Mouse (Mus musculus) right cerebral cortex, postnatal 10 days (tissue): ENCODE measurements around the gene Il10ra.
A peak's percentile ranks its signal among the peaks of the same experiment; 100 is the strongest.

Experiments
- DNase-seq, 2 experiments: peaks; one replicate each; pipeline ENCODE4 v3.0.0; 2021; ENCODE audit warnings: low spot score in 2 of 2

The Il10ra gene

GRCm38 (mm10) chr9:45259065-45259464 lies 9.9 kb downstream of the Il10ra start:
- DNase-seq, result no peak

- DNase-seq, result no peak
These were observed 13.0 kb downstream of the Il10ra start for GRCm38 (mm10) chr9:45255967-45256366.

- no peak for DNase-seq
These were observed 13.5 kb downstream of the Il10ra start for GRCm38 (mm10) chr9:45255431-45255830.

- no peak for DNase-seq
These were observed 14.3 kb downstream of the Il10ra start for GRCm38 (mm10) chr9:45254605-45255004.

- DNase-seq, result no peak
These were observed 14.9 kb downstream of the Il10ra start for GRCm38 (mm10) chr9:45254021-45254420.

- DNase-seq, result no peak
These were observed 16.6 kb downstream of the Il10ra start for GRCm38 (mm10) chr9:45252395-45252794.

GRCm38 (mm10) chr9:45251990-45252389 lies 17.0 kb downstream of the Il10ra start:
- DNase-seq, result no peak

- DNase-seq, result no peak
These were observed 17.7 kb downstream of the Il10ra start for GRCm38 (mm10) chr9:45251281-45251680.

- no peak for DNase-seq
These were observed 18.6 kb downstream of the Il10ra start for GRCm38 (mm10) chr9:45250306-45250705.

GRCm38 (mm10) chr9:45247536-45247935 lies 21.4 kb downstream of the Il10ra start:
- no peak for DNase-seq

- peak; percentile 36 to 37 for DNase-seq
These were observed 22.9 kb downstream of the Il10ra start for GRCm38 (mm10) chr9:45246060-45246459.

GRCm38 (mm10) chr9:45245432-45245831 lies 23.5 kb downstream of the Il10ra start:
- no peak for DNase-seq

GRCm38 (mm10) chr9:45241397-45241796 lies 27.6 kb downstream of the Il10ra start:
- no peak for DNase-seq

GRCm38 (mm10) chr9:45236744-45237143 lies 32.2 kb downstream of the Il10ra start:
- DNase-seq, result no peak

GRCm38 (mm10) chr9:45235668-45236227 lies 33.2 kb downstream of the Il10ra start:
- no peak for DNase-seq

GRCm38 (mm10) chr9:45229359-45229758 lies 39.6 kb downstream of the Il10ra start:
- no peak for DNase-seq

GRCm38 (mm10) chr9:45221567-45221966 lies 47.4 kb downstream of the Il10ra start:
- peak; percentile 89 to 95 for DNase-seq

GRCm38 (mm10) chr9:45219644-45220043 lies 49.3 kb downstream of the Il10ra start:
- DNase-seq, result no peak

- no peak for DNase-seq
These were observed 53.3 kb downstream of the Il10ra start for GRCm38 (mm10) chr9:45215526-45216179.

- no peak for DNase-seq
These were observed 56.9 kb downstream of the Il10ra start for GRCm38 (mm10) chr9:45212001-45212400.

- DNase-seq, result no peak
These were observed 61.8 kb downstream of the Il10ra start for GRCm38 (mm10) chr9:45207015-45207743.

- no peak for DNase-seq
These were observed 62.8 kb downstream of the Il10ra start for GRCm38 (mm10) chr9:45206121-45206520.

GRCm38 (mm10) chr9:45205143-45205542 lies 63.8 kb downstream of the Il10ra start:
- DNase-seq, result no peak
